26 mouse cellular contexts compared by ENCODE assay signal in genomic region chr6:12993772-12994171, GRCm38 (mm10).
"Had no signal": no experiment of that assay in that cellular context is flagged by ENCODE, and none has a peak within 500 bp of the region (broad histone marks: within the 10 kb centered on the region; RNA-seq: fewer than 3 reads in every experiment).

No protein-coding gene starts in this region.

- H3K4me1 ChIP-seq: heart, embryonic 13.5 days; heart, embryonic 15.5 days; hindbrain, embryonic 13.5 days; hindbrain, embryonic 15.5 days; intestine, embryonic 15.5 days; limb, embryonic 13.5 days; limb, embryonic 15.5 days; liver, embryonic 12.5 days had no signal

- H3K9ac ChIP-seq: heart, embryonic 13.5 days; heart, embryonic 15.5 days; hindbrain, embryonic 13.5 days; hindbrain, embryonic 15.5 days; intestine, embryonic 15.5 days; limb, embryonic 13.5 days; limb, embryonic 15.5 days; liver, embryonic 12.5 days; liver, embryonic 14.5 days had no signal

- H3K9me3 ChIP-seq: heart, embryonic 13.5 days; heart, embryonic 15.5 days; hindbrain, embryonic 13.5 days; hindbrain, embryonic 15.5 days; intestine, embryonic 15.5 days; limb, embryonic 13.5 days; limb, embryonic 15.5 days; liver, embryonic 12.5 days had no signal

- H3K4me2 ChIP-seq: heart, embryonic 11.5 days; heart, embryonic 13.5 days; heart, embryonic 15.5 days; hindbrain, embryonic 13.5 days; hindbrain, embryonic 15.5 days; intestine, embryonic 15.5 days; limb, embryonic 13.5 days; limb, embryonic 15.5 days; liver, embryonic 12.5 days had no signal

- H3K4me3 ChIP-seq: heart, adult 2 months; heart, embryonic 13.5 days; heart, embryonic 15.5 days; hindbrain, embryonic 13.5 days; hindbrain, embryonic 15.5 days; intestine, embryonic 15.5 days; layer of hippocampus, adult 2 months; left cerebral cortex, adult 2 months; limb, embryonic 13.5 days; limb, embryonic 15.5 days; liver, embryonic 12.5 days had no signal

- ATAC-seq: inflammation-experienced regulatory T-cells, adult 6 months; intestine, embryonic 15.5 days; intestine, postnatal 0 days; liver, embryonic 12.5 days had no signal

- H3K36me3 ChIP-seq: heart, embryonic 13.5 days; heart, embryonic 15.5 days; hindbrain, embryonic 13.5 days; hindbrain, embryonic 15.5 days; intestine, embryonic 15.5 days; limb, embryonic 13.5 days; limb, embryonic 15.5 days; liver, embryonic 12.5 days had no signal

- DNase-seq: gastrocnemius, postnatal 14 days; gastrocnemius, postnatal 36 days; heart, adult 11 months; heart, adult 2 months; heart, postnatal 14 days; heart, postnatal 36 days; kidney, adult 18-20 months; kidney, adult 8-10 months; kidney, postnatal 10 days; kidney, postnatal 25 days; kidney, postnatal 4 days; left cerebral cortex, postnatal 4 days had no signal

- H3K27ac ChIP-seq: heart, adult 2 months; heart, embryonic 13.5 days; heart, embryonic 15.5 days; hindbrain, embryonic 13.5 days; hindbrain, embryonic 15.5 days; intestine, embryonic 15.5 days; layer of hippocampus, adult 2 months; left cerebral cortex, adult 2 months; limb, embryonic 13.5 days; limb, embryonic 15.5 days; liver, embryonic 12.5 days; liver, embryonic 14.5 days had no signal

- H3K27me3 ChIP-seq: heart, embryonic 13.5 days; heart, embryonic 15.5 days; hindbrain, embryonic 13.5 days; hindbrain, embryonic 15.5 days; intestine, embryonic 15.5 days; limb, embryonic 13.5 days; limb, embryonic 15.5 days; liver, embryonic 12.5 days had no signal
